Mouse (Mus musculus) large intestine, adult 2 months (tissue): ENCODE measurements at regions not wholly inside any gene's neighbourhood (a gene's known extent, or its start where the extent isn't known, plus 50 kb on each side); places are given as distances from the start of the nearest gene placed in this dataset.
"Not testable (repeated sequence)": the region's sequence is repeated elsewhere in the genome, so short reads cannot be mapped to it uniquely, and the experiment has no call there.

Source experiments
- DNase-seq: peaks from one replicate; pipeline ENCODE4 v3.0.0-alpha.2; 2012; ENCODE audit warnings: low read depth, low spot score
- WGBS: fragments of 180-500 bp; shearing (Covaris S2); methylation state at CpG from one replicate; pipeline ENCODE4 v1.1.7; 2018; 5-methylcytosine and 5-hydroxymethylcytosine counted together

DNA sequence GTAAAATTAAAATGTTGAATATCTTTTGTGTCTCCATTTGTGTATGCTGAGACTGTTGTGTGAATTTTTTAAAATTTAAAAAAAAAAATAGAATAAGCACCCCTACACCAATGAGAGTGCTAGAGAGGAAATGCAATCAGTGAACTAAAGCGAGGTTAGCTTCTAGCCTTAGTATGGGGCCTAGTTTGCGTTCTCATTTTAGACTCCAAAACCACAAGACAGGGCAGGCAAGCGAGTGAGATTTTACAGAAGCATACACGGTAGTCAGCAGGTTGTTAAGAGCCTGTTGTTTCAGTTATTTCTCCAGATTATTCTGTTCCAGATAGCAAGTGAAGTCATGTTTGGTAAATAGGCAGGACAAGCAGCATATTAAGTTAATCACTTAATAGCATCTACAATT, 486.2 kb downstream of the Hace1 start:
- WGBS = 76% methylated on average over 4 of the region's 4 CpGs
- DNase-seq = no peak

DNA sequence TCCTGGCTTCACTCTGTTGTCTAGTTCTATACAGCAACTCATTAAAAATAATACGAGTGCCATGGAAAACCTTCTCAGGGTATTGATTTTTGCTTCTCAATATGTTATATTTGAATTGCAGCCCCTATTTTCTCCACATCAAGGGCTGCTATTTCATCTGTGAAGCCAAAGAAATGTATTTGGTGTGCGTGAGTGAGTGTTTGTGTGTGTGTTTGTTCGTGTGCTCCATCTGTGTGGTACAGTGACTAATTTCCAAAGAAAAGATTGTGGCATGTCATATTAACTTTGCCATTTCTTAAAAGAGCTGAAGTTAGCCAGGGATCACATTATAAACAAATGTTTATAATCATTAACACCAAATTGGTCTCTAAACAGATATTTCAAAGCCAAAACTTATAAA, 493.1 kb downstream of the Hace1 start:
- DNase-seq = no peak
- WGBS = 86% methylated on average over 3 of the region's 3 CpGs

DNA sequence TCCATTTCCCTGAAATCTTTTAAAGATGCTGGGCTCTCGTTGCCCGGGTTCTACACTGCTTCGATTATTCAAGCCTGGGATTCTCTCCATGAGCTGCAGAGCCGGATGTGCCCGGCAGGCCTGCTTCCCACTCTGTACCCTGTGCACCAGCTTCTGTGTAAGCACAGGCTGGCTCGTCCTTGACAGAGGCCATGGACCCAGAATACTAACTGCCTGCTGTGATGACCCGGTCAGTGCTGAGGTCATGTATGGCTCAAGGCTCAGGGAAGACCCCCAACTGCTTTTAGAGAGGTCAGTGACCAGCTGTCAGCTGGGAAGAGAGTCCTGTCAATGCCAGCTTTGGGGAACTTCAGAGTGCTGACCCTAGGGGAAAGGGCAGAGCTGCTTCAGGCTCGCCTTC, 493.6 kb downstream of the Hace1 start:
- no peak for DNase-seq
- 62% methylated on average over 8 of the region's 8 CpGs for WGBS

DNA sequence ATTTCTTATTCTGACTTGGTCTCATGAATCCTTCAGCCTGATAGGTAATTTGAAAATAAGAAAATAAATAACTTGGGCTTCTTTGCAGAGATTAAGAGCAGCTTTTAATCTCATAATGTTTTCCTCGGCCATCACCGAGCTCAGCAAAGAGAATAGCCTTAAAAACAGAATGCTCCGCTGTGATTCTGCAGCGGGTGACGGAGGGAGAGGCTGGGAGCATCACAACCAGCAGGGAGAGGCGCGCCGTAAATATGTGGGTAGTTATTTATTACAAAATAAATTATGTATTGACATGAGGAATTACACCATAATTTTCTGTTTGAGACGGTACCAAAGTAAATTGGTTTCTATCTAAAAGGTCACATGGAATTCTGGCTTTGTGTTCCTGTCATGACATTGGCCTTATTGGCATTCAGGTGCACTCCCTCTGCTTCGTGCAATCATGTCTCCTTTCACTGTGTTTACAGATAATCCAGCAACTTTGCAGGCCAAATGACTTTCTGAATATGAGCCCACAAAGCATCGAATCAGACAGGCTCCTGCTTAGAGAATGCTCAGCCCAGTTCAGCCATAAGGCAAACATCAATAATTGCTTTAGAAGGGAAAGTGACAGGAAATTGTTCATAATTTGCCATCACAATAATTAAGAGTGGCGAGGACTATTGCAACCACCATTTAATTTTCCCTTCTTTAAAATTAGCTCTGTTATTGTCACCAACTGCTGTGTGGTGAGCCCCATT, 494.4 kb downstream of the Hace1 start:
- 72% methylated on average over 12 of the region's 12 CpGs for WGBS
- no peak for DNase-seq

DNA sequence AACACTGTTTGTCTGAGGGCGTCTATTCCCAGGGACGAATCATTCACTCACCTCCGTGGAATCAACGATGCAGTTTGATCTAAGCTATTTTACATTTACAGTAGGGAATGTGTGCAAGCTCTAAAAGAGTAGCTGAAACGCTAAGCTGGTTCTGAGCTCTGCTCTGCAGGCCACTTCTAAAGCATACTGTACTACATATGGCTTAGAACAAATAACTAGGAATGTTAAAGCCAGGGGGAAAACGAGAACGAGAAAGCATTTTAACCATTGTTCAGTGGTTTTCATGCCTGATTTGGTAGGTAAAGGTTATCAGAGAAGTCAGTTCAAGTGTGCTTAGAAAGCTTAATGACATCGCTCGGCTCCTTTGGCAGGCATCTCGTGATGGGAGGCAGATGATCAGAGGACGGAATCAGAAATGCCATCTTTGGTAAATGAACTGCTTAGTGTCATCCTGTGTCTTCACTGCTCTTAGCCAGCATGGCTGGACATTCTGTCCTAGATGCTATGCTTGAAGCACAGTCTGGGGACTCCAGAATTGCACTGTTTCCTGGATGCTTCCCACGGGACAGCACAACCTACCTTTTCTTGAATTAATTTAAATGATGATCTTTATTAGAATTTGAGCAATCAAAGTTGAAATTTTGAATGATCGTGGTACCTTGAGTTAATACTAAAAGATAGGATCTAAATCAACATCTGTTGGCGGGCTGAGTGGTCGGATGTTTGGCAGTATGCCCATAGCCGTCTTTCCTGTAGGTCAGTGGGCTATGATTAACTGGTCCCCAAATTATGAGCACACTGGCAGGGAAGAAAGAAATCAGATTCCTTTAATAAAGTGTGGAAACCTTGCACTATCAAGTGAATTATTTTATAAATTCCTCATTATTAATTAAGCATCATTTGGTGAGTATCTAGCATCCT, 495.2 kb downstream of the Hace1 start:
- no peak for DNase-seq
- WGBS = 73% methylated on average over 16 of the region's 16 CpGs

DNA sequence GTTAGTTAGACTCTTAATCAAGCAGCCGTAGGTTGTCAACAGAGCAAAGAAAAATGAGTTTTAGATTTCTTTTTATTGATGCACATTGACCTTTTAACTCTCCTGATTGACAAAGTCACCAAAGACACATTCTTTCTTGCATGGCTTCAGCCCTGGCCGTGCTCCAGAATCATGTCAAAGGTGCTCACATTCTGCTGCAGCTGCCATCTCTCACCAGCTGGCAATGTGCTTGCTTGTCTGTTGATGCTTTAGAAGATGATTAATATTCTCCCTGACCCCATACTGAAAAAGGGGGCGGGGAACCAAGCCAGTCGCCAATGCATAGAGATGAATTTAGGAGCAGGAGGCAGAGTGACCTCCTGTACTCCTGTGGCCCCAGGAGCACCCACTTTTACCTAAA, 510.1 kb downstream of the Hace1 start:
- 59% methylated on average over 4 of the region's 4 CpGs for WGBS
- DNase-seq = no peak

DNA sequence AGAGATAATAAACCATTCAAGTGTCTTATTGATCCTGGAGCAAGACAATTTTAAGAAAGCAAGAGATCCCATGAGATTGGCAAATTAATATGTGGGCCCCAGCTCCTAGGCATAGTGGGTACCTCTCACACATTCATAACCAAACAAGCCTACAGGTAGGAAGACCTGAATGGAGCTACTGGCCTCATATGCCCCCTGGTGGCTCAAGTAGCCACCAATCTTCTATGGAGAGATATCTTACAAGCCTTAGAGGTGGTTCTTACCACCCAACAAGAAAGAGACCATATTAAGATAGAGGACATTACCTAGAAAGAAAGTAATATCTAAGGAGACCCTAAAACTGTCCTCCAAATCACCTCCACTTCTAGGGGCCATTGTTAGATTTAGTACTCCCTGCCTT, 523.2 kb downstream of the Hace1 start:
- no peak for DNase-seq

DNA sequence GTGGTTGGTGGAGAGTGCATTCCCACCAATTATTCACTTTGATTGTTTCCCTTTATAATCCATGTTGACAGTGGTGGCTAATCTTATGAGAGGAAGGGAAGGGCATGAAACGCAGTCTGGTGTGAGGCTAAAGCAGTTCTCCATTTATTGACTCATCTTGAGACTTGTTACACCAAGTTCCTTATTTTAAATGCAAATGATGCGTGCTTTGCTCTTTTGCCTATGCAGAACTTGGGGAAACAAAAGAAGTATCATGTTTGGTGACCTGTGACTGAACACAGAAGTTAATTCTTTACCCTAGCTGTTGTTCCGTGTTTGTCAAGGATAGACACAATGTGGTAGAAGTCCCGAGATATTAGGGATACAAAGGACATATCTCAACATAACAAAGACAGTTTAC, 531.2 kb downstream of the Hace1 start:
- DNase-seq = no peak
- WGBS = 63% methylated on average over 4 of the region's 4 CpGs

DNA sequence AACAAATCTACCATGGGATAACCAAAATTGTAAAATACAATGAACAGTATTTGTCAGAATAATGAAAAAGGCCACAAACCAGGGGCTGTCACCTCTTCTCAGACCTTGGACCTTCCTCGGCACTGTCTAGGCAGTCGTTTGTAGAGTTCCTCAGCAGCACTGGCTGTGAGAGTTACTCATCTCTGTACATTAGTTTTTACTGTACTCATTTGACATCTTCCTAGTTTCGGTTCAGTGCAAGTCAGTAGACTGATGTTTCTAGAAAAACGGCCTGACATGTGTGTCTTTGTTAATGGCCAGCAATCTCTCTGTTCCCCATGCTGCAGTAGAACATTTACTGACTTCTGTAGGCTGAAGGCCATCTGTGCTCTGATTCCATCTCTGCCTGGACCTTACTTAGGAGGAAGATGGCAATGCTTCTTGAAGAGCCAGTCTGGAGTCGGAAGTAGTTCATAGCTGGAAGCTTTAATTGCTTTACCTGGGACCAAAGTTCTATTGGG, 537.1 kb downstream of the Hace1 start:
- no peak for DNase-seq
- WGBS = 89% methylated on average over 5 of the region's 5 CpGs

DNA sequence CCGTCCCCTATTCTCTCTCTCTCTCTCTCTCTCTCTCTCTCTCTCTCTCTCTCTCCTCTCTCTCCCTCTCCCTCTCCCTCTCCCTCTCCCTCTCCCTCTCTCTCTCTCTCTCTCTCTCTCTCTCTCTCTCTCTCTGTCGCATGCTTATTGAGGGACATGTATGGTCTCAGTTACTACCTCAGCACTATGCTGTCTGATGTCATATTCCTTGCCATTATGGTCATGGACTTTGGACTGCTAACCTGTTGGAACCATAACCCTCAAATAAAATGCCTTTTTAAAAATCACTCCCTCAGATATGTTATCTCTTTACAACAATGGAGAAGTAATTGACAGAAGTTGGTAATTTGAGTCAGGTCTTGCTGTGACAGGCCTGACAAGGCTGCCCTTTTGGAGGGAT, 544.8 kb downstream of the Hace1 start:
- DNase-seq = not testable (repeated sequence)
- WGBS = 55% methylated on average over 2 of the region's 2 CpGs

DNA sequence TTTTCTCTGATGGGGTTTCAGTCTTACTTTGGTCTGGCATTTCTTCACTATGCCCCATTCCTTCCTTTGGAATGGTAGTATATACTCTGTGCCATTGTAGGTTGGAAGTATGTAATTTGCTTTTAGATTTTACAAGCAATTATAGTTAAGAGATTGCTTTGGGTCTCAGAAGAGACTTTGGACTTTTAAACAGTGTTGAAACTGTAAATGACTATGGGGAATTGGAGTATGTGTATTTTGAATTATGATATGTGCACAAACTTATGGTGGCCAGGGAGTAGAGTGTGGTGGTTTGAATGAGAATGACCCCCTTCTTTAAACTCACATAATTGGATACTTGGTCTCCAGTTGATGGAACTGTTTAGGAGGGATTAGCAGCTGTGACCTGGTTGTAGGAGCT, 546.2 kb downstream of the Hace1 start:
- no peak for DNase-seq

DNA sequence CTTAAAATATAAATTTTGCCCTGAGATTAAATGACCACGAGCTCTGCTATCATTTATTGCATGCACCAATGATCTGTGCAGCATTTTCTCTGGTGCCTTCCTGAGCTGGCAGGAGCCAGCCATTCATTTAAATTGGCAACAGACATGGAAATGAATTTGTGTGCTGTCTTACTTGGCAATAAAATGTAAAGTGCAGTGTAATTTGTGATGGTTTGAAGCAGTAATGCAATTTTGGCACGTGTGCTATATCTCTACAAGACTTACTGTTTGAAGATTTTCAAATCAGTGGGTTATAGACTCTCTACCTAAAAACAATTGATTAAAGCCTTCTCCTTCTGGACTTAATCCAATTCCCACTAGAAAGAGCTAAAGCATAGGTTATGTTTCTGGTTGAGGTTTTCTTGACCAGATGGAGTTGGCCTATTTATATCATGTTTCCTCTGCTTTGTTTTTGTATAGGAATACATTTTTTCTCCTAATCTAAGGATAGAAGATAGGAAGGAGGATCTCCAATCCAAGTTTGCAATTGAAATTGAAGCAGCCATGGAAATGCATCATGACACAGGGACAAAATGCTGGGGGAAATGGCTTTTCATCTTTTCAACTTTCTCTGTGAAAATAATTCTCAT, 557.6 kb downstream of the Hace1 start:
- no peak for DNase-seq
- WGBS = 50% methylated on average over 2 of the region's 2 CpGs

DNA sequence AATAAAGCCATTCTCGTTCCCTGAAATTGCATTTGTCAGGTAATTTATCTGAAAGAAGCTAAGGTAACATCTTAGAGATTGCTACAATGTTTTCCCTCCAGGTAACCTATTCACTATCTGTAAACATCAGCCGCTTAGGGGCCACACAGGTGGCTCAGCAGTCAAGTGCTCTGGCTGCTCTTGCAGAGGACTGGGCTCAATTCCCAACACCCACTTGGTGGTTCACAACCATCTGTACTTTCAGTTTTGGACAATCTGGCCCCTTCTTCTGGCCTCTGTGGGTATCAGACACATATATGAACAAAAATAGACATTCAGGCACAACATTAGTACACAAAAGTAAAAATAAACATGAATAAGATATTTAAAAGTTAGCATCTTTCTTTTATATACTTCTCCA, 596.4 kb downstream of the Hace1 start:
- 30% methylated on average over 2 of the region's 2 CpGs for WGBS
- no peak for DNase-seq

DNA sequence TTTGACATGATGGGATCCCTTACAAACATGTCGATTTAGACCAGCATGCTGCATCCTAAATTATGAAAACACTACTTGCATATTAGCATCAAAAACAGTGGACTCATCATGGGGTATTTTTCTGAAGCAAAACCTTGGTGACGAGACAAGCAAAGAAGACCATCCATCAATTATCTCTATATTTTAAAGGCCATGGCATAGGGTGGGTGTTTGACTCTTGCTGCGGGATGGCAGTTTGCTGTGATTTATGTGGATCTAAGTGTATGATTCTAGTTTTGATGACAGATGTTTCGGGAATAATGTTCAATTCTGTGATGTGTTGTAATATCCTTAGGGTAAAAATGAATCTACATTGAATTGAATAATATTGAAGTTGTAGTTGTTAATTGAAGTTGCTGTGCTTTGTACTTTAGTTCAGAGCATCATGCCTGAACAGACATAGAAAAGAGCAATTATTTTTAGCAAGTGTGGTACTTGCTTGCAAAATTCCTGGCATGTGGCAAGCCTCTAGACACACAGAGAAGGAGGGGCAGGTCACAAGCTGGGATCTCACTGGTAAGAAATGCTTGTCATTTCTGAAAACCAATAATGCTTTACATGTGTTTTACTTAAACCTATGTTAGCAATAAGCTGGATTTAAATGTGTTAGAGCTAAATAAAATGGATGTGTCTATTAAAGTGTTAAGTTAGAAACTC, 608.3 kb downstream of the Hace1 start:
- WGBS = 81% methylated on average over 4 of the region's 4 CpGs
- no peak for DNase-seq

DNA sequence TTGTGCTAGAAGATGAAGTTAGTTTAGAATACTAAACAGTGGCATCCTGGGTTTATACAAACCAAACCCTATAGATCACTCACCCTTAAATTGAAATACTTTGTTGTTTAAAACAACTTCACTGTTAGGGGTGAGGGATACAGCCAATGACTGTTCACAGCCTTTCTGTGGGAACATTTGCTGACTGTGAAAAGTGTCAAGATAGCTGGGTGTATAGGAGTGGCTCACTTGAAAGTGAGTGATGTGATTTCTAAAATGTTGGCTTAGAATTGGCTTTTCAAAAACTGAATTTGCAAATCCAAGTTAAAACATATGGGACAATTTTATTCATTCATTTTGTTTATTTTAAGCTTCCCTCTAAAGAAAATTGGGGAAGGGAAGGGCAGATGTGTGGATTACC, 616.5 kb downstream of the Hace1 start:
- DNase-seq = no peak

DNA sequence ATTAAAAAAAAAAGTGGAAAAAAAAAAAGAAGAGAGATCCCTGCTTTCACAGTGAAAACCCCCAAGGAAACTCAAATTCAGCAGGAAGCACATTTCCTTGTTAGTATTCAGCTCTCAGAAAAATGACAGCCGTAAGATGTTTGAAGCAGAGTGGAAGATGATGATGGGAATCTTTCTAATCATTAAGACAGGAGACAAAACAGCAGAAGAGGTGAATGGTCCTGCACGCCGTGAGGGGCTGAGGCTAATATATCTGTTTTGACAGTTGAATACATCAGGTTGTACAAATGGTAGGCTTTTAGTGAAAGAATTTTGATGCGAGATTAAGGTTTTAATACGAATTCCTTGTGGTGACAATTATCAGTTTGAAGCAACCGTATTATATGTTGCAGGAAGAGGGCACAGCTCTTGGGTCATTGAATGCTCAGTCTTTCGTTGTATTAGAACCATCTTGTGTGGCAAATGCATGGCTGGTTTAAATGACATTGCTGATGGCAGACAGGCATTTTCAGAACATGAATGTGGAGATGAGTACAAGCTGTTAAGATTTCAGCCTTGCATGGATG, 649.3 kb downstream of the Hace1 start:
- WGBS = 80% methylated on average over 7 of the region's 7 CpGs
- DNase-seq = no peak

DNA sequence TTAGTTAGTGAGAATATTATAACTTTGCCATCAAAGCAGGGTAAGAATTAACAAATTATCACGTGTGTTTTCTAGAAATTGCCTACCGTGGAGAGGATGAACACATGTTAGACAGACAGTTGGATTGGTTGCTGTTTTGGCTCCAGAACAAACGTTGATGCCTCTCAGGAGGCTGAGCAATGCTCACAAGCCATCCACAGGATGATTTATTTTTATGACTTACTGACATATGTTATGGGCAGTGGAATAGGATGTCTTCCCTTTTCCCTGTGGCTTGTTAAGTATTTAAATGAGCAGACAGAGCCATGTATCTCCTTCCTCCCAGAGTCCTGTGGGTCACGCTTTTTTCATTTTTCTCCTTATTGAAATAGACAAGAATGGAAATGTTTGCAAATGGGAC, 652.0 kb downstream of the Hace1 start:
- no peak for DNase-seq
- WGBS = 50% methylated on average over 4 of the region's 4 CpGs

DNA sequence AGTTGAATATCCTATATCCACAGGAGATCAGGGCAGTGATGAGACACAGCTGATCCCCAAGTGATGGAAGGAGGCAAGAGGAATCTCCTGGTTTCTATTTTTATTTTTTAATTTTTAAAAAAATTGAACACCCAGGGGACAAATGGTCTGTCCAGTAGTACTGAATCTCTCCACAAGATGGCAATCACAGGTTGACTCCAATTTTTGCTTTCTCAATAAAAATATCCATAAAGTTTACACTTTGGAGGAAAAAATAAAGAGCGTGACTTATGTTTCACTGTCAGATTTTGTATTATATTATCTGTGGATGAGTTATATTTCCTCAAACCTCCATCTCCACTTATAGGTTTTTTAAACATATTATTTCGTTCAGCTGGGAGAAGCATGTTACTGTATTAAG, 658.0 kb downstream of the Hace1 start:
- no peak for DNase-seq
- WGBS = 48% methylated on average over 2 of the region's 2 CpGs

DNA sequence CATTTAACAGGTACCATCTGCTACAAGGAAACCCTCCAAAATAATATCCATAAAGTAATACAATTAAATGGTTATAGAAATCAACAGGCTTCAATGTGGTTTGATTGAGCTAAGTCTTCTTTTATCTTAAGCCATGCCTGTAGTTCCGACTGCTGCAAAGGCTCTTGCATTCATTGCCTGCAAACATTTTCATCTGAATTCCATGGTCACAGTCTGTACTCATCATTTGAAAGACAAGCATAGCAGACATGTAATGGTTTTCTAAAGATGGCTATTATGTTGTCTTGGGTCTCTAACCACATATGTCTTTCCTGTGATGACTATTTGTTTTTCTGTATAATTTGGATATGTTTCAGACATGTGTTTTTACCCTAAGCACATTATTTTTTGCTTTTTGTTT, 677.9 kb downstream of the Hace1 start:
- DNase-seq = no peak
- WGBS = 91% methylated on average over 1 of the region's 1 CpGs

DNA sequence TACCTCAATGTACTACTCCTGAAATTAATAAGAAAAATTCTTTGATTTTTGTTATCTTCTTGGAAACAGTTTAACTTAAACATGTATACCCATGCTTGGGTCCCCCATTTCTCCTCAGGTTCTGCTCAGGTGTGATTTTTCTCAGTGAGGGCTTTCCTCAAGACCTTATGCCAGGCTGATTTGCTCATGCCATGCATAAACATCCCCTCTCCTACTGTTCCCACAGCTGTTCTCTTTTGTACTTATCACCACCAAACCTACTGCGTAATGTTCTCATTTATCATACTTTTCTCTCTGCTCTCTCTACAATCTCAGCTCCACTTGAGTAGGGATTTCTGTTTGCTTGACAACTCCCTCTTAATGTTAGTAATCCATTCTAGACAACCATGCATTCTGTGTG, 692.1 kb downstream of the Hace1 start:
- 93% methylated on average over 1 of the region's 1 CpGs for WGBS
- no peak for DNase-seq
